Mouse (Mus musculus) limb, embryonic 14.5 days (tissue): ENCODE results near the gene Sh2d4b. TPM values are rescaled to one million over a fixed set of nuclear protein-coding genes. Genes with fewer than 3 reads are reported as not detected.

ENCODE experiments used
- ATAC-seq: fragments of 200-750 bp; cut with Nextera tagmentation; 2 replicates; pipeline ENCODE4 v1.8.0; 2017; ENCODE audit warnings: low read depth, moderate number of reproducible peaks, moderate TSS enrichment; ENCODE audit not compliant: low FRiP score
- DNase-seq: peaks from one replicate; pipeline ENCODE4 v3.0.0-alpha.2; 2015; ENCODE audit warnings: low spot score
- H3K27ac ChIP-seq: fragments of 300-500 bp; sonication (generic); replicated peaks from 2 replicates; pipeline ENCODE4 v1.5.1; 2014; ENCODE audit warnings: low read depth, mild to moderate bottlenecking, low read length, moderate library complexity, mixed read lengths
- H3K27me3 ChIP-seq: fragments of 300-500 bp; sonication (generic); 2 replicates; pipeline ENCODE4 v1.6.1; 2014; ENCODE audit warnings: low read length, mixed read lengths; ENCODE audit not compliant: control insufficient read depth, insufficient read depth
- H3K36me3 ChIP-seq: fragments of 300-500 bp; sonication (generic); 2 replicates; pipeline ENCODE4 v1.6.1; 2014; ENCODE audit warnings: mild to moderate bottlenecking, low read length, moderate library complexity, mixed read lengths; ENCODE audit not compliant: control insufficient read depth, insufficient read depth
- H3K4me1 ChIP-seq: fragments of 300-500 bp; sonication (generic); 2 replicates; pipeline ENCODE4 v1.6.1; 2014; ENCODE audit warnings: antibody characterized with exemption, low read length, mixed read lengths; ENCODE audit not compliant: control insufficient read depth, insufficient read depth
- H3K4me2 ChIP-seq: fragments of 300-500 bp; sonication (generic); replicated peaks from 2 replicates; pipeline ENCODE4 v1.6.1; 2014; ENCODE audit warnings: low read depth, mild to moderate bottlenecking, low read length, moderate library complexity; ENCODE audit not compliant: severe bottlenecking
- H3K4me3 ChIP-seq: fragments of 300-500 bp; sonication (generic); replicated peaks from 2 replicates; pipeline ENCODE4 v1.5.1; 2014; ENCODE audit warnings: low read length
- H3K9ac ChIP-seq: fragments of 300-500 bp; sonication (generic); 2 replicates; pipeline ENCODE4 v1.6.1; 2014; ENCODE audit warnings: mild to moderate bottlenecking, low read depth, low read length, moderate library complexity; ENCODE audit not compliant: severe bottlenecking
- H3K9me3 ChIP-seq: fragments of 300-500 bp; sonication (generic); 2 replicates; pipeline ENCODE4 v1.6.1; 2016; ENCODE audit warnings: low read length; ENCODE audit not compliant: control insufficient read depth
- POLR2A ChIP-seq: fragments of 200-500 bp; IDR thresholded peaks from 2 replicates; pipeline ENCODE4 v1.8.0; 2012; ENCODE audit warnings: inconsistent platforms, mild to moderate bottlenecking, moderate library complexity, borderline replicate concordance; ENCODE audit not compliant: insufficient read depth, insufficient read length; ENCODE audit errors: extremely low read depth
- WGBS: fragments of 180-500 bp; shearing (Covaris S2); extraction: QIAGEN DNeasy Blood & Tissue Kit; methylation state at CpG from one replicate; pipeline ENCODE4 v1.1.7; 2014; 5-methylcytosine and 5-hydroxymethylcytosine counted together
- polyA plus RNA-seq, 2 experiments: library from polyadenylated mRNA; depleted of rRNA in 1 of 2; stranded (reverse) in 1 of 2; unstranded in 1 of 2; fragments of >200 nt; fragmentation: Nextera tagmentation in 1 of 2; extraction: Ambion mirVana in 1 of 2; gene quantifications; 2 replicates each; pipeline versions ENCODE4 v1.2.1 to v1.2.3; 2012 to 2014

Sh2d4b gene
- polyA plus RNA-seq, 2 experiments: 0.48 to 1.2 TPM

GRCm38 (mm10) chr14:40892326-40892825, 690 bp downstream of the Sh2d4b start:
- Histone ChIP-seq H3K27me3 (no peaks in the 10 kb centered on the region), H3K4me2 (no peak overlapping the region), H3K27ac (no peak overlapping the region), H3K9ac (no peak overlapping the region), H3K4me1 (peaks cover 13% of the 10 kb centered on the region), H3K4me3 (no peak overlapping the region), H3K36me3 (no peaks in the 10 kb centered on the region), H3K9me3 (no peaks in the 10 kb centered on the region)
- ATAC-seq (no peak), DNase-seq (no peak)
- WGBS: 87% methylated on average over 7 of the region's 7 CpGs
- no peak for TF ChIP-seq POLR2A

GRCm38 (mm10) chr14:40891506-40891905, 1.6 kb downstream of the Sh2d4b start:
- no peak overlapping the region for H3K4me2 ChIP-seq
- H3K4me1 ChIP-seq: peaks cover 13% of the 10 kb centered on the region
- ATAC-seq: no peak
- H3K27me3 ChIP-seq: no peaks in the 10 kb centered on the region
- H3K36me3 ChIP-seq: no peaks in the 10 kb centered on the region
- H3K9ac ChIP-seq: no peak overlapping the region
- H3K9me3 ChIP-seq: no peaks in the 10 kb centered on the region
- no peak for TF ChIP-seq POLR2A
- DNase-seq: no peak
- 90% methylated on average over 4 of the region's 4 CpGs for WGBS
- H3K4me3 ChIP-seq: no peak overlapping the region
- H3K27ac ChIP-seq: no peak overlapping the region

DNA sequence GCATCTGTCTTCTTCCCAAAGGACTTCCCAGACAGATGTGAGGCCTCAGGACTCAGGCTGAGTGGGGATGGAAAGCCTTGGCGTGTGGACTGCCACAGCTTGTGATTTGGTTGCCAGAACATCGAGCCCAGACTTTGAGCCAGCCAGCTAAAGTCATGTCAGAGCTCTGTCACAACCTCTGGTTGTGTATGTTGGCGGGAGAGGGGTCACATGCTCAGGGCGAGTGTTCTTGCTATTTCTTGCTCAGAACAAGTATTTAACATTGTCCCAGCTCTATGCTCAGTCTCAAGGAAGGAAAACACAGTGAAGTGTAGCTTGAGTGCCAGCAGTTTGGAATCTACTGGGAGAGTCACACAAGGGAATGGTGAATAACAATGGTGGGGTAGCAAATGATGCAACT, 3.4 kb downstream of the Sh2d4b start:
- ATAC-seq: no peak
- H3K9me3 ChIP-seq: no peaks in the 10 kb centered on the region
- H3K4me3 ChIP-seq: no peak overlapping the region
- WGBS: 79% methylated on average over 4 of the region's 4 CpGs
- H3K36me3 ChIP-seq: no peaks in the 10 kb centered on the region
- H3K27me3 ChIP-seq: no peaks in the 10 kb centered on the region
- no peak overlapping the region for H3K27ac ChIP-seq
- H3K9ac ChIP-seq: no peak overlapping the region
- H3K4me1 ChIP-seq: peaks cover 13% of the 10 kb centered on the region
- DNase-seq: no peak
- TF ChIP-seq POLR2A: no peak
- H3K4me2 ChIP-seq: no peak overlapping the region

GRCm38 (mm10) chr14:40889181-40889580, 3.9 kb downstream of the Sh2d4b start:
- TF ChIP-seq POLR2A: no peak
- ATAC-seq (no peak), DNase-seq (no peak)
- Histone ChIP-seq H3K4me2 (no peak overlapping the region), H3K27ac (no peak overlapping the region), H3K36me3 (no peaks in the 10 kb centered on the region), H3K4me3 (no peak overlapping the region), H3K9ac (no peak overlapping the region), H3K4me1 (peaks cover 10% of the 10 kb centered on the region), H3K9me3 (no peaks in the 10 kb centered on the region), H3K27me3 (no peaks in the 10 kb centered on the region)
- WGBS: 94% methylated on average over 2 of the region's 2 CpGs

- TF ChIP-seq POLR2A: no peak
- no peak overlapping the region for H3K4me3 ChIP-seq
- 81% methylated on average over 6 of the region's 6 CpGs for WGBS
- H3K9me3 ChIP-seq: no peaks in the 10 kb centered on the region
- H3K36me3 ChIP-seq: no peaks in the 10 kb centered on the region
- DNase-seq: no peak
- H3K9ac ChIP-seq: no peak overlapping the region
- no peak overlapping the region for H3K4me2 ChIP-seq
- no peaks in the 10 kb centered on the region for H3K27me3 ChIP-seq
- no peak for ATAC-seq
- H3K4me1 ChIP-seq: no peaks in the 10 kb centered on the region
- no peak overlapping the region for H3K27ac ChIP-seq
Observed at GRCm38 (mm10) chr14:40886428-40887202, 6.5 kb downstream of the Sh2d4b start.
